Mouse (Mus musculus): ENCODE measurements around the gene Gm13040.
"Not testable (repeated sequence)": the region's sequence is repeated elsewhere in the genome, so short reads cannot be mapped to it uniquely, and the experiment has no call there.

The Gm13040 gene

GRCm38 (mm10) chr4:143535654-143536053 lies at the start of gene Gm13040:
Gene Gm13040, plus strand, starts transcription at chr4:143535954.
- DNase-seq (ENCODE audit: low spot score), result not testable (repeated sequence)

DNA sequence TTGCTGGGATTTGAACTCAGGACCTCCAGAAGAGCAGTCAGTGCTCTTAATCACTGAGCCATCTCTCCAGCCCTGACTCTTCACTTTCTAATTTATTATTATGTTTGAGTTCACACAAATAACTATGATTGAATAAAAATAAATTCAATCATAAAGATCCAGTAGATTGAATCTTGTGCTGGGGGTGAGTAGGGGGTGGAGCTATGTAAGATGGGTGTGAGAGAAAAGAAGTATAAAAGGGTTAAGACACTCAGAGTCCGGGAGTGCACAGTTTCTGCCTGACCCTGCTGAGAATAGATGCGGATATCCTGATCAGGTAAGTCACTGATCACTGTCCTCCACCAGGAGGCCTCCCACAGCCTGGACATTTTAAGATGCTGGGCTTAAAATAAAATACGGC lies 24.7 kb upstream of the Gm13040 start, which contains the start of gene Gm13043:
Gene Gm13043, plus strand, starts transcription at position 301 of the 400 bp plus-strand sequence.
- DNase-seq (ENCODE audit: low spot score), result no peak

GRCm38 (mm10) chr4:143551400-143551799 lies 15.6 kb downstream of the Gm13040 start, which contains the start of the genes BC080695 and Gm13057:
Gene BC080695, plus strand, starts transcription at chr4:143551700.
Gene Gm13057, plus strand, starts transcription at chr4:143551709.
- not testable (repeated sequence) for DNase-seq (ENCODE audit: low spot score)

Data from lung, postnatal 25 days (tissue).